Mouse (Mus musculus) lung, postnatal 14 days (tissue): ENCODE results near the gene Stx4a.
"Not testable (repeated sequence)": the region's sequence is repeated elsewhere in the genome, so short reads cannot be mapped to it uniquely, and the experiment has no call there.

ENCODE experiments used
- DNase-seq: peaks from one replicate; pipeline ENCODE4 v3.0.0; 2021

The Stx4a gene

DNA sequence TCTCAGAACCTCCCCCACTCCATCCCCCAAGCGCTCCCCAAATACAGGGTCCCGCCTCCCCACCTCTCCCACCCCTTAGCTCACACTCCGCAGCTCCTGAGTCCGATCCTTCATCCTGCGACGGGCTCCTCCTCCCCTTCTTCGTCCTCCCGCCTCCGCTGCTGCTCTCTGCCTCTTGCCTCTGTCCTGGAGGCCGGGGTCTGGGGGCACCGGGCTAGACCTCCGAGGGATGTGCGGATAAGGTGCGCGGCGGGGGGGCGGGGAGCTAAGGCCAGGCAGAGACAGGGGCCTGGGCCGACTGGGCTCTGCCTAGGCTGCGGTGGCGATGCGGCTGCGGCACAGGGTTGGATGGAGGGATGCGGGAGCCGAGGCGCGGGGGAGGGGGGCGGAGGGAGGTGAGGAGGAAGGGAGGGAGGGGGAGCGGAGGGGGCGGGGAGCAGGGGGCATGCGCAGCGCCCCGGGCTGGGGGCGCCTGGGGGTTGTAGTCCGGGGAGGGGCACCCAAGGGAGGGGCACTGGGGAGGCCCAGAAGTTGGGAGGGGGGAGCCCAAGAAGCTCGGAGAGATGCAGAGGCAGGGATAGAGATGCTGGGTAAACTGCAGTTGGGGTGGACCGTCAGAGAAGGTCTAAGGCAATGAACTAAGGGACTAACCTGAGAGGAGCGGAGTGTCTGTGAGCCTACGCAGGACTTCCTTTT is at the start of gene Stx4a, which contains the start of gene Stx1b:
Gene Stx4a (plus strand): TSS at position 119 of the 696 bp plus-strand sequence.
Gene Stx1b (minus strand): TSS at position 374 of the 696 bp plus-strand sequence.
- no peak for DNase-seq

GRCm38 (mm10) chr7:127775837-127776236 is 48.3 kb upstream of the Stx4a start:
- DNase-seq, result not testable (repeated sequence)

DNA sequence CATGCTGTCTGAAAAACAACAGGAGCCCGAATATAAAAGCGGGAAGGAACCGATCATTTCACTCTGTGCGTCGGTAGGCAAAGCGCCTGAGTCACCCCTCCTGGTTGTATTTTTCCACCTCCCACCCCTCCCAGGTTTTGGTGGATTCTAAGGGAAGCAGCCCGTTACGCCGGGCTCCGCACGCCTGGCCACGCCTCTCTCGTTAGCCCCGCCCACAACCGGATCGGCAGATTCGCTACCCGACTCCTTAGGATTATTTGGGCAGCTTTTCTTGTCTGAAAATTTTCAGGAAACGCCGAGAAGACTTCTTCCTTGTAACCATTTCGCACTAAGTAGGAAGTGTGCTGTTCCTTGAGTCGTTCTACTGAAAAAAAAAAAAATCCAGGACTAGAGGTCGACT is 47.7 kb upstream of the Stx4a start, which contains the start of gene Setd1a:
Gene Setd1a (plus strand): TSS at position 245 of the 400 bp plus-strand sequence.
- peak; percentile 94 for DNase-seq

DNA sequence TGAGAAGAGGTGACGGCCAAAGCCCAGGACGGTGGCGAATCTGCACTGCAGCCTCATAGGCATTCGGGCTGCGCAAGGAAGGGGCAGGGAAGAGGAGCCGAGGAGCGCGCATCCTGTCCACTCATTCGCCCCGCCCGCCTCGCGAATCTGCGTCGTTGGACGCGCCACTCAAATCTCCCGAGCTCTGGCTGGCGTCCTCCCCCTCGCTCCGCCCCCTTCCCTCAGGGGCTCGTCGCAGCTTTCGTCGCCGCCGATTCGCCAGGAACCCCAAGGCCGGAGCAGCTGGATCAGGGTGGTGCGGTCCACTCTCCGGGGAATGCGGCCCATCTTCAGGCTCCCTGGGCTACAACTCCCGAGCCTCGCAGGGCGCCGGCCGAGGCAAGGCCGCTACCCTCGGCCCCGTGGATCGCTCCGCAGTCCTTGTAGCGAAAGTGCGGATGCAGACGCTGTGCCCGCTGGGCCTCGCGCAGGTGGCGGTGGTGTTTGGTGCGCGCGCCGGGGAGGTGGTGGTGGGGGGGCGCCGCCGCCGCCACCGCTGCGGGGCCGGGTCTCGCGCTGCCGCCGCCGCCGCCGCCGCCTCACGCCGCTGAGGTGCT is 47.1 kb upstream of the Stx4a start:
- peak; percentile 97 for DNase-seq

GRCm38 (mm10) chr7:127777474-127778266 is 46.4 kb upstream of the Stx4a start:
- peak; percentile 62 for DNase-seq

GRCm38 (mm10) chr7:127778350-127778749 is 45.7 kb upstream of the Stx4a start:
- DNase-seq, result no peak

- DNase-seq, result no peak
These were observed 38.8 kb upstream of the Stx4a start, which contains the start of gene Gm49388 for GRCm38 (mm10) chr7:127785308-127785707. Gene Gm49388 (plus strand): TSS chr7:127785608.

DNA sequence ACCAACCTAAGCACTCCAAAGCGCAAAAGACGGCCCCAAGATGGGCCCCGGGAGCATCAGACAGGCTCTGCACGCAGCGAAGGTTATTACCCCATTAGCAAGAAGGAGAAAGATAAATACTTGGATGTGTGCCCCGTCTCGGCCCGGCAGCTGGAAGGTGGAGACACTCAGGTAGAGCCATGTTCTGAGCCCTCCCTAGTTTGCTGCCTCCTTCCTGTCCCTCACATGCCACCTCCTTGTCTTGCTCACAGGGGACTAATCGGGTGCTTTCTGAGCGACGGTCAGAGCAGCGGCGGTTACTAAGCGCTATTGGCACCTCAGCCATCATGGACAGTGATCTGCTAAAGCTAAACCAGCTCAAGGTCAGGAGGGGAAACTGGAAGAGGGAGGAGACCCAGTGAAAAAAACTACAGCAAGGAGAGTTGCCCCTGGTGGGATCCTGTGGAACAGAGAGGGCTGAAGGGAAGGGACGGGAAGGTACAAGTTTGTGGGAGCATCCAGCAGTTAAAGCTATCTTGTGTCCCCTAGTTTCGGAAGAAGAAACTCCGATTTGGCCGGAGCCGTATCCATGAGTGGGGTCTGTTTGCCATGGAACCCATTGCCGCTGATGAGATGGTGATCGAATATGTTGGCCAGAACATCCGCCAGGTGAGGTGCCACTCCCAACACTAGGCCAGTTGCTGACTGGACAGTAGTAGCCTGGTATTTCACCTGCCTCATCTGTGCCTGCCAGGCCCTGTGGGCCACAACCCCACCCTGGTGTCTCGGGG is 26.8 kb upstream of the Stx4a start:
- DNase-seq, result no peak

DNA sequence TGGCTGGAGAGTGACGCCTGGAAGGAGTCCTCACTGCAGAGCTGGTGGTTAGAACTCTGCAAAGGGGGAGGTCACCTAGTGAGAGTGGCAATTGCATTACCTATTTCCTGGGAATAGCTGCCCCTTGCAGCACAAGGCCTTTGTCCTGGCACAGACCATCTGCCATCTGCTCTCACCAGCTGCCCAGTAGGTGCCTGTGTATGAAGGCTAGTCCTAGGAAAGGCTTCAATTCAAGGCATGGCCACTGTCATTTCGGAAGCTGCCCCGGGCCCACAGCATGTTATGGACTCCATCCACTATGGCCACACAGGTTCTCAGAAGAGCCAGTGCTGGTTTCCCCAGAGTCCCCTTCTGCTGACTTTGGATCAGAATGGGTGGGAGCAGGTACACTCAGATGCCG is 25.5 kb upstream of the Stx4a start:
- DNase-seq, result no peak

GRCm38 (mm10) chr7:127799211-127799610 is 24.9 kb upstream of the Stx4a start:
- DNase-seq, result no peak

- no peak for DNase-seq
These were observed 24.4 kb upstream of the Stx4a start for GRCm38 (mm10) chr7:127799738-127800137.

GRCm38 (mm10) chr7:127800435-127801009 is 23.6 kb upstream of the Stx4a start, which contains the start of gene Hsd3b7:
Gene Hsd3b7 (plus strand): TSS chr7:127800604.
- peak; percentile 97 for DNase-seq

- no peak for DNase-seq
These were observed 23.0 kb upstream of the Stx4a start for GRCm38 (mm10) chr7:127801010-127801621.

DNA sequence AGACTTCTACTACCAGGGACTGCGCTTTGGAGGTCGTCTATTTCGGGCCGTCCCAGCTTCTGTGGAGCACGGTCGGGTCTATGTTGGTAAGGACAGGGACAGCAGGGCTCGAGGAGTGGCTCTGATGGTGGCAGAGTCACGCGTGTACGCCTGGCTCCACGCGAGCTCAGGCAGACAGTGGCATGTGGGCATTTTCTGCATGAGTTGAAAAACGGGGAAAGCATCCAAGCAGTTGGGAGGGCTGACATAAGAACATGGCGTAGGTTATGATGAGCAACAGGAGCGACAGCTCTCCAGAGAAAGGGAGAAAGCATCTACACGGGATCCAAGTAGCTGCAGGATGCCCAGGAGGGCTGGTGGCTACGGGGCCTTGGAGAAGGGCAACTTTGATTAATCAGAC is 21.8 kb upstream of the Stx4a start:
- DNase-seq, result no peak

DNA sequence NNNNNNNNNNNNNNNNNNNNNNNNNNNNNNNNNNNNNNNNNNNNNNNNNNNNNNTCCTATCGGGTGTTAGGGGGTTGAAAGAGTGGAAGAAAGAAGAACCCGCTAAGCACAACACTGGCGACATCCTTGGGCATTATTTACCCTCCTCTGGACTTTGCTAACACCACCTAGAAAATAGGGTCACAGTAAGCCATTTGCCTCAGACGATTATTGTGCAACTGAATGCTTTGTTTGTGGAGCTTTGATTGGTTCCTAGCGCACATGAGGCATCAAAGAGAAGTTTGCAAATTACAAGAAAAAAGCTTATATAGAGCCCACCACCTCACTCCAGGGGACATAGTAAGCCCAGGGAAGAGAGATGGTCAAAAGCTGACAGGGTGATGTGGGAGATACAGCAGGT is 15.3 kb upstream of the Stx4a start:
- DNase-seq, result no peak

GRCm38 (mm10) chr7:127809846-127810245 is 14.2 kb upstream of the Stx4a start:
- DNase-seq, result no peak

DNA sequence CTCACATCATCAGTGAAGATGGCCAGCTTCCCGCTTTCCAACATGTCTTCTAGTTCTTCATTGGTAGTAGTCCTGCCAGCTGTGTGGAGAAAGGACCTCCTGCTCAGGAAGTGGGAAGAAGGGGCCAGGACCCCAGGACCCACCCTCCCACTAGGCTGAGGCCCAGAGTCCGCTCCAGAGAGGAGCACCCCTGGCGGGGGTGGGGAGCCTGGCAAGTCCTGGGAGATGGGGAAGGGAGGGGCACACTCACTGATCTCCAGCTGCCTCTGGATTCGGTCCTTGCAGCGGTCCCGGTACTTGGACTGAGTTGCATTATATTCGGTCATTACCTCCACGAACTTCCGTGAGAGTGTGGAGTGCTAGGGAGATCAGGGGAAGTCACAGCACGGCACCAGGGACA is 13.4 kb upstream of the Stx4a start:
- DNase-seq, result no peak

DNA sequence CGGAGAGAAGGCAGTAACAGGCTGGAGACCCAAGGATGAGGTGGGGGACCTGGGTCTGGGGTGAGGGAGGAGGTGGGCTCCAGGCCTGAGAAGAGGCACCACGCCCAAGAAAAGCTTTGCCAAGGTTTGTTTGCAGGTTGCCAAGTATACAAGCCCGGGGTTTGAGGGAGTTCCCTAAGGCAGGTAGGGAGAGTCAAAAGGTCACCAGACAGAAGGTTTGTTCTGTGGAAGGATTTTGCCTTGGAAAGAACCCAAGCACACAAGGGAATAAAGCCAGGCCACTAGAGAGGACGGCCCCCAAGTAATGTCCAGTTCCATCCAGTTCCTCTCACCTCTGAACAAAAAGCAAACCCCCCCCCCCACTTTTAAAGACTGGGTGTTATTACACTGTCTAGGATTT is 12.9 kb upstream of the Stx4a start:
- DNase-seq, result no peak

GRCm38 (mm10) chr7:127812292-127812691 is 11.8 kb upstream of the Stx4a start:
- DNase-seq, result no peak

DNA sequence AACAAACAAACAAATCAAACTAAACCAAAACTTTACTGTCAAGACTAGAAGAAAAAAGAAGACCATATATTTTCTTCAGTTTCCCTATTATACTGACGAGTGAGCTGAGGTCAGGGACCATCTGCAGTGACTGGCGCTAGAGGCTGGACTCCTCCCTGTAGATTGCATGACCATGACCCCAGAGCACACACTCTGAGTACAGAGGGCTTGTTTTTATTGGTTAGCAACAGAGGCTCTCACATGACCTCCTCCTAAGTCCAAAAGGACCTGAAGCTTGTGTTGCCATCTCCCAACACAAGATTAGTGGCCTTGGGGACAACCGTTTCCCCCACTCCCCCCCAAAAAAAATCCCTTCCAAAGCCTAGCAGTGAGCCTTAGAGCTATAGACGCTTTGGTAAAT is 10.3 kb upstream of the Stx4a start:
- no peak for DNase-seq

DNA sequence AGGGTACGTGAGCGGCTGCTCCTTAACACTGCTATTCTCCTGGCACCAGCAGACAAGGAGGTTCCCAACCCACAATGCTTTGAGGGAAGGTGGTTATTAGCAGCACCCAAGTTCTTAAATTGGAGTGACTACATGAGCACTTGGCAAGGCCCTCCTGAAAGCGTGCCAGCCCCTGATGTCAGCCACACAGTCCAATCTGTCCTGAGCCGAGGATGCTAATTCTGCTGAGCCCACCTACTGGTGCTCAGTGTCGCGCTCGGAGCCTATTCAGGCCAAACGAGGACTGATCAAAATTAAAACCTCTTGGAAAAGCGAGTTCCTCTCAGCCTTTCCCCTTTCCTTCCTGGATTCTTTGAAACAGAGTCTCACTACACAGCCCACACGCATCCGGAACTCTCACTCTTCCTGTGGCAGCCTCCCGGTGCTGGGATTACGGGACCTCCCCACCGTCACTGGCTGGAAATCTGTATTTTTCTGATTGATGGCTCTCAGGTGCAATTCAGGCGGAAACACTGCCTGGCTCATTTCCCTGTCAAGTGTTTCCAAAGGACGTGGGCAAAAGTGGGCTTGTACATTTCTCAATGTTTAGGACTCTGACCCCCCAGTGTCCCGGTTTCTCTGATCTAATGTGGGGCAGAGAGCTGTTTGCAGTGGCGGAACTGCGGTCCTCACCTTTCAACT is 9.7 kb upstream of the Stx4a start:
- DNase-seq, result peak; percentile 48
